Mouse (Mus musculus) liver, embryonic 13.5 days (tissue): ENCODE results near the gene Slc5a6. TPM values are rescaled to one million over a fixed set of nuclear protein-coding genes. Genes with fewer than 3 reads are reported as not detected.

Experiments
- ATAC-seq: fragments of 200-750 bp; cut with Nextera tagmentation; 2 replicates; pipeline ENCODE4 v1.8.0; 2017; ENCODE audit warnings: low read depth, mild to moderate bottlenecking, moderate number of reproducible peaks, moderate library complexity
- DNase-seq: peaks from one replicate; pipeline ENCODE4 v3.0.0; 2022
- H3K27ac ChIP-seq: fragments of 300-500 bp; sonication (generic); 2 replicates; pipeline ENCODE4 v1.5.1; 2015; ENCODE audit warnings: moderate library complexity, mild to moderate bottlenecking, inconsistent platforms
- H3K27me3 ChIP-seq: fragments of 300-500 bp; sonication (generic); 2 replicates; pipeline ENCODE4 v1.6.1; 2015; ENCODE audit warnings: mild to moderate bottlenecking, inconsistent platforms
- H3K36me3 ChIP-seq: fragments of 300-500 bp; sonication (generic); 2 replicates; pipeline ENCODE4 v1.6.1; 2015; ENCODE audit warnings: mild to moderate bottlenecking, inconsistent platforms
- H3K4me1 ChIP-seq: fragments of 300-500 bp; sonication (generic); replicated peaks from 2 replicates; pipeline ENCODE4 v1.6.1; 2015; ENCODE audit warnings: inconsistent platforms
- H3K4me2 ChIP-seq: fragments of 300-500 bp; sonication (generic); 2 replicates; pipeline ENCODE4 v1.6.1; 2015; ENCODE audit warnings: inconsistent platforms, mild to moderate bottlenecking, moderate library complexity
- H3K4me3 ChIP-seq: fragments of 300-500 bp; sonication (generic); replicated peaks from 2 replicates; pipeline ENCODE4 v1.5.1; 2015; ENCODE audit warnings: mild to moderate bottlenecking, inconsistent platforms
- H3K9ac ChIP-seq: fragments of 300-500 bp; sonication (generic); 2 replicates; pipeline ENCODE4 v1.6.1; 2015; ENCODE audit warnings: mild to moderate bottlenecking, inconsistent platforms
- H3K9me3 ChIP-seq: fragments of 300-500 bp; sonication (generic); replicated peaks from 2 replicates; pipeline ENCODE4 v1.6.1; 2016; ENCODE audit warnings: inconsistent platforms
- WGBS: fragments of 180-500 bp; shearing (Covaris S2); methylation state at CpG from one replicate; pipeline ENCODE4 v1.1.7; 2015; ENCODE audit not compliant: insufficient replicate concordance; 5-methylcytosine and 5-hydroxymethylcytosine counted together
- polyA plus RNA-seq: library from polyadenylated mRNA; unstranded; fragments of >200 nt; fragmentation: Nextera tagmentation; extraction: Ambion mirVana; gene quantifications from 2 replicates; pipeline ENCODE4 v1.2.1, GENCODE M21; 2015

Slc5a6 gene
- polyA plus RNA-seq, 1 experiment from 2014 or later = 4.0 TPM

DNA sequence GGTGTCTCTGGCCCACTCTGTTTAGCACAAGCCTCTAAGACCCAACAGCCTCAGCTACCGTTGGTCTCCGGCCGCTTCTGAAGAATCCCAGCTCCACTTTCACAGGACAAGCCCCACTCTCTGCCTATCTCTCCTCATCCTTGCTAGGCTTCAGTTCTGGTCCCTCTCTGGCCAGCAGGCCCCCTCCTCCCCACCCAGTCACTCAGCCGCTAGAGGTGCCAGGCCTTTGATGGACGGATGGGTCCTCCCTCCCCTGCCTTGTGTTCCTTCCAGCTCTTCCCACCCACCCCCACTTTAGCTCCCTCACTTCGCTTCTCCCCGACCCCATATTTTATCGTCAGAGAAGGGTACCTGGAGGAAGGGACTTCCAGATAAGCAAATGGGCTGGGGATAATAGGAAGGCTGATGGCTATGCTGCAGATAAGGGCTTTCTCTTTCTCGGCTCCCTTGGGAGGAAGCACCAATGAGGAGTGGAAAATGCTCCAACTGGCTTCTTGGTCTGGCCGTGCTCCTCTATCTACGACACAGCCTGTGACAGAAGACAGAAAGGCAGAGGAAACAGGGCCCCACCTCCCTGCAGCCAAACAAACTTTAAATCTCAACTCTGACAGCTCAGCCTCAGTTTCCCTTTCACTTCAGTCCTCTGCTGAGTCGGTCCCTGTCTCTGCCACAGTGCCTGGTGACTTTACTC lies 34.4 kb upstream of the Slc5a6 start:
- Histone ChIP-seq H3K4me2 (peak overlapping the region; percentile 37), H3K27ac (no peak overlapping the region), H3K36me3 (peaks cover 12% of the 10 kb centered on the region)

DNA sequence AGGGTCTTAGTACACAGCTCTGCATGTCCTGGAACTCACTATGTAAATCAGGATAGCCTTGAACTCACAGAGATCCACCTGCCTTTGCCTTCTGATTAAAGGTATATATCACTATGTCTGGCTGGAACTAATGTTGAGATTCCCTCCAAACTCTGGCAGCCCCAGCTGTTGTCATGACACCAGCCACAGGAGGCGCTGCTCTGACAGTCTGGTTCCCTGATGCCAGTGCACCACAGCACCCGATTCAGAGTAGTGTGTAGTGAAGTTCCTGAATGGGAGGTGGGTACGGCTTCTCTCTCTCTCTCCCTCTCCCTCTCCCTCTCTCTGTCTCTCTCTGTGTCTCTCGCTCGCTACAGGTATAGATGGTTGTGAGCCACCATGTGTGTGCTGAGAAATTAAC lies 33.6 kb upstream of the Slc5a6 start:
- no peak overlapping the region for H3K9ac ChIP-seq
- H3K4me1 ChIP-seq = peaks cover 12% of the 10 kb centered on the region
- no peaks in the 10 kb centered on the region for H3K9me3 ChIP-seq
- H3K4me2 ChIP-seq = no peak overlapping the region
- no peak overlapping the region for H3K4me3 ChIP-seq
- no peak for DNase-seq
- peaks cover 19% of the 10 kb centered on the region for H3K36me3 ChIP-seq
- WGBS = 17% methylated on average over 5 of the region's 5 CpGs
- no peak overlapping the region for H3K27ac ChIP-seq
- 0 out of 2 replicates have a peak, but pooled peaks have one; percentile 39 for ATAC-seq
- peaks cover 23% of the 10 kb centered on the region for H3K27me3 ChIP-seq

More for the DNA sequence above, 34.4 kb upstream of the Slc5a6 start:
- no peak for ATAC-seq
- Histone ChIP-seq H3K9me3 (no peaks in the 10 kb centered on the region), H3K4me3 (0 out of 2 replicates have a peak overlapping the region, but pooled peaks have one; percentile 2), H3K27me3 (peaks cover 28% of the 10 kb centered on the region), H3K9ac (no peak overlapping the region), H3K4me1 (peaks cover 12% of the 10 kb centered on the region)
- no peak for DNase-seq
- WGBS = 11% methylated on average over 12 of the region's 12 CpGs

DNA sequence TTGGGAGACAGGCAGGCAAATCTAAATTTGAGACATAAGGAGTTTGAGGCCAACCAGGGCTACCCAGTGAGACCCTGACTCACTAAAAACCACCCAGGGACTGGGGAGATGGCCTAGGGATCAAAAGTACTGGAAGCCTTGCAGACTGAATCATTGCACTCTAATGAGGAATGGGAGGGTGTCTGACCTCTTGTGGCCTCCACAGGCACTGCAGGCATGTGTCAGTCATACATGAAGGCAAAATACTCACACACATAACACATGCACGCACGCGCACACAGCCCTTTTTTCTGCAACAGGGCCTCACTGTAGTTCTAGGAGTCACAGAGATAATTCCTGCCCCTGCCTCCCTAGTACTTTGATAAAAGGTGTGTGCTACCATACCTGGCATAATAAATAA lies 32.7 kb upstream of the Slc5a6 start:
- no peak overlapping the region for H3K27ac ChIP-seq
- no peak overlapping the region for H3K4me3 ChIP-seq
- H3K27me3 ChIP-seq = peaks cover 15% of the 10 kb centered on the region
- H3K36me3 ChIP-seq = peaks cover 29% of the 10 kb centered on the region
- DNase-seq (no peak), ATAC-seq (no peak)
- H3K4me1 ChIP-seq = peaks cover 12% of the 10 kb centered on the region
- H3K4me2 ChIP-seq = no peak overlapping the region
- no peak overlapping the region for H3K9ac ChIP-seq
- no peaks in the 10 kb centered on the region for H3K9me3 ChIP-seq
- 57% methylated on average over 3 of the region's 3 CpGs for WGBS

DNA sequence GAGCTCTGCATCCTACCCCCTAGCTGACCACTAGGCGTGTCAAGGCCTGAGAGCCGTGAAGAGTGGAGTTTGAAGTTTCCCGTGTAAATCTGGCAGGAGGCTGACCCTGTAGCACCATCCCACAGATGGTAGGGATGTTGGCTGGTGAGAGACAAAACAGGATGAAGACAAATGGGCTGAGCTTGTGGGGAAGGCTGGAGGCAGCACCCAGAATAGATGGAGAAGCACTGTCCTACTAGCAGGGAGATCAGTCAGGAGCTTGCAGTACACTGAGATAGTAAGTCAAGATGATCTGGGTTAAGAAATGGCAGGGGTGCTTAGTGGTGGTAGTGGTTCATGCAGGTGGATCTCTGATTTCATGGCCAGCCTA lies 32.1 kb upstream of the Slc5a6 start:
- WGBS = 56% methylated on average over 3 of the region's 3 CpGs
- Histone ChIP-seq H3K4me2 (no peak overlapping the region), H3K9me3 (no peaks in the 10 kb centered on the region), H3K4me3 (no peak overlapping the region), H3K9ac (no peak overlapping the region), H3K27me3 (peaks cover 10% of the 10 kb centered on the region), H3K36me3 (peaks cover 35% of the 10 kb centered on the region), H3K27ac (no peak overlapping the region), H3K4me1 (peaks cover 12% of the 10 kb centered on the region)
- DNase-seq = no peak
- ATAC-seq = no peak

DNA sequence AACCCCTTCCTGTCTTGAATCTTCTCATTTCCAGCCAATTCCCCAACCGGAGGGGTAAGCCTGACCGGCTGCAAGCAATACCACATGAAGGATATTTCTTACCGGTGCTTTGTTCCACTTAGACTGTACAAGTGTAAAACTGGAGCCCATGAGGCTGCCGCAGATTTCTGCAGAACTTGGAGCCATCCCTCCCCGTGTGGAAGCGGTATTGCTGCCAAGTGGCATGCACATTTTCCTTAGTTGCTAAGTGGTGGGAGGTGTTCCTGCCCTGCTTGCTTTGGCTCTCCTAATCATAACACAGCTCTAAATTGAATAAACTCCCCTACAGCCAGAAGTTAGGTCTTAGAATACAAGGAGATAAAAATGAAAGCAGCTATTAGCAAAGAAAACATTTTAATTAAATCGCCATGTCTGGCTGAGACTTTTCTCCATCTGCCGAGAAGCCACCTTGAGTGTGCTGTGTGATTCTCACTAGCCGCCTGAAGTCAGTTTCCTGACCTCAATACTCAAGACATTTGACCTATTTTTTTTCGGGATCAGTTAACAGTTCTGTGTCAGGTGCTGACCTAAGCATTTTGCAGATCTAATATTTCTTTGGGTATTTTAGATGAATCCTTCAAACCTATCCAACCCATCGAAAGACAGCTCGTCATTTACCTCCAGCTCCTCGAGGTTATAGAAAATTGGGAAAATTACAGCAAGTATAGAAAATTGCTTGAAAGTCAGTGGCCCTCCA lies 31.5 kb upstream of the Slc5a6 start:
- Histone ChIP-seq H3K4me2 (no peak overlapping the region), H3K4me1 (peaks cover 12% of the 10 kb centered on the region), H3K9ac (no peak overlapping the region), H3K27me3 (peaks cover 5% of the 10 kb centered on the region; the same call in 1 of the 2 replicates), H3K27ac (no peak overlapping the region), H3K4me3 (no peak overlapping the region), H3K36me3 (peaks cover 41% of the 10 kb centered on the region), H3K9me3 (no peaks in the 10 kb centered on the region)
- ATAC-seq (no peak), DNase-seq (no peak)
- 73% methylated on average over 13 of the region's 13 CpGs for WGBS

DNA sequence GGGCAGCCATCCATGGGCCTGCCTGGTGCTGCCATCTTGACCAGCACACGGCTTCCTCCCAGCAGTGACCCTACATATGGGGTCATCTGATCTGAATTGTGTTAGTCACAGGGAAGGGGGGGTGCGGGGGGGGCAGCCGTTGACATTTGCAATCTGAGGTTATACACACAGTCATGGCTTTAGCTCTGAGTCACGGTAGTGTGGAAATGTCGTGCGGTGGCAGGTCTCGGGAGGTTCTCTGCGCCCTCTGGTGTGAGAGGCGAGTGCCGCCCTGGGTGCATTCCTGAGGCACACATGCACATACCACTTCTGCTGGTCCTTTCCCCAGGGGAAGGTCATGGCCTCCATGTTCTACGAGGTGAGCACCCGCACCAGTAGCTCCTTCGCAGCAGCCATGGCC lies 27.6 kb upstream of the Slc5a6 start:
- Histone ChIP-seq H3K27ac (no peak overlapping the region), H3K4me2 (no peak overlapping the region), H3K36me3 (peaks cover 79% of the 10 kb centered on the region), H3K4me1 (no peaks in the 10 kb centered on the region), H3K4me3 (no peak overlapping the region), H3K9ac (no peak overlapping the region), H3K27me3 (no peaks in the 10 kb centered on the region), H3K9me3 (no peaks in the 10 kb centered on the region)
- 81% methylated on average over 13 of the region's 13 CpGs for WGBS
- no peak for DNase-seq
- no peak for ATAC-seq

DNA sequence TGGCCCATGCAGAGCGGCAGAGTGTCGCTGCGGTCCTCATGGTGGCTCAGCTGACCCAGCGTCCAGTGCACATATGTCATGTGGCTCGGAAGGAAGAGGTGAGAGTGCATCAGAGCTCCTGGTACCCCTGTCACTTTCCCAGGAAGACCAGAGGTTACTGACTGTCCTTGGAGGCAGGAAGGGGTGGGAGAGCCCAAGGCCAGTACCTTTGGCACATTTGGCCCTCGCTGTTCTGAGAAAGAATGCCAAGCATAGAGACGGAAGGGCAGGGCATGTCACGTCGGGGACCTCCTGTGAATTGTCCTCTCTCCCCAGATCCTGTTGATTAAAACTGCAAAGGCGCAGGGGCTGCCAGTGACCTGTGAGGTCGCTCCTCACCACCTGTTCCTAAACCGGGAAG lies 24.5 kb upstream of the Slc5a6 start:
- no peak overlapping the region for H3K9ac ChIP-seq
- DNase-seq = no peak
- H3K4me1 ChIP-seq = no peaks in the 10 kb centered on the region
- H3K27me3 ChIP-seq = no peaks in the 10 kb centered on the region
- peaks cover 100% of the 10 kb centered on the region for H3K36me3 ChIP-seq
- no peak for ATAC-seq
- no peak overlapping the region for H3K4me3 ChIP-seq
- no peak overlapping the region for H3K4me2 ChIP-seq
- no peak overlapping the region for H3K27ac ChIP-seq
- no peaks in the 10 kb centered on the region for H3K9me3 ChIP-seq
- WGBS = 85% methylated on average over 12 of the region's 12 CpGs

DNA sequence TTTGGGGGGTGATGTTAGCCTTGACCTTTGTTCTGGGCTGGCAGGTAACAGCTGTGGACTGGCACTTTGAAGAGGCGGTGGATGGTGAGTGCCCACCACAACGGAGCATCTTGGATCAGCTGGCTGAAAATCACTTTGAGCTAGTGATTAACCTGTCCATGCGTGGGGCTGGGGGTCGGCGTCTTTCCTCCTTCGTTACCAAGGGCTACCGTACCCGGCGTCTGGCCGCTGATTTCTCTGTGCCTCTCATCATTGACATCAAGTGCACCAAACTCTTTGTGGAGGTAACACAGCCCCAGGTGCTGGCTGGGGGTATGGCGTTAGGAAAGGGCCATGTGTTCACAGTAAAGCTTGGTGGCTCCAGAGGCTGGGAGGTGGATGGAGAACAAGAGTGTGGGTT lies 23.1 kb upstream of the Slc5a6 start:
- ATAC-seq (no peak), DNase-seq (no peak)
- Histone ChIP-seq H3K4me3 (no peak overlapping the region), H3K4me2 (no peak overlapping the region), H3K9me3 (no peaks in the 10 kb centered on the region), H3K36me3 (peaks cover 100% of the 10 kb centered on the region), H3K27me3 (no peaks in the 10 kb centered on the region), H3K27ac (no peak overlapping the region), H3K4me1 (no peaks in the 10 kb centered on the region), H3K9ac (no peak overlapping the region)
- WGBS = 86% methylated on average over 11 of the region's 11 CpGs

DNA sequence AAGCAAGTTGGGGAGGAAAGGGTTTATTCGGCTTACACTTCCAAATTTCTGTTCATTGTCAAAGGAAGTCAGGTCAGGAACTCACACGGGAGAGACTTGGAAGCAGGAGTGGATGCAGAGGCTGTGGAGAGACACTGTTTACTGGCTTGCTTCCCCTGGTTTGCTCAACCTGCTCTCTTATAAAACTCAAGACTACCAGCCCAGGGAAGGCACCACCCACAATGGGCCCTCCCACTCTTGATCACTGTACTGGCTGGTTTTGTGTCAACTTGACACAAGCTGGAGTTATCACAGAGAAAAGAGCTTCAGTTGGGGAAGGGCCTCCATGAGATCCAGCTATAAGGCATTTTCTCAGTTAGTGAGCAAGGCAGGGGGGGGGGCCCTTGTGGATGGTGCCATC lies 22.3 kb upstream of the Slc5a6 start:
- Histone ChIP-seq H3K9me3 (no peaks in the 10 kb centered on the region), H3K4me3 (no peak overlapping the region), H3K27ac (no peak overlapping the region), H3K4me2 (no peak overlapping the region), H3K4me1 (no peaks in the 10 kb centered on the region), H3K9ac (no peak overlapping the region), H3K36me3 (peaks cover 100% of the 10 kb centered on the region), H3K27me3 (no peaks in the 10 kb centered on the region)
- ATAC-seq (no peak), DNase-seq (no peak)
- 76% methylated on average over 2 of the region's 2 CpGs for WGBS

DNA sequence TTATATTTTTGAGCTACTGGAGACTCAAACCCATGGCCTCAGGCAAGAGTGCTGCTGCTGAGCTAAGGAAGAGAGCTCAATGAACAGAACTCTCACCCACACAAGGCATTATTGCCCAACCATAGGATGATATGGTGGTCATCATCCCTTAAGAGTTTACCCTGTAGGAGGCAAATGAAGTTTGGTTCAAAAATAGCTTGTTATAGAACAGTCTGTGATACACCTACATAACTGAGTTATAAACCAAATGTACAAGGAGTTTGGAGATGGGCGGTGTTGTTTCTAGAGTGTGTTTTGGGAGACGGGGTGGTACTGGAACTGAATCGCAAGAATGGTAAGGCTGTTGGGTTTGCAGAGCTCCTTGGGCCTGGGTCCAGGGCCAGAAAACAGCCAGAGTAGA lies 21.1 kb upstream of the Slc5a6 start:
- DNase-seq = no peak
- 79% methylated on average over 3 of the region's 3 CpGs for WGBS
- Histone ChIP-seq H3K9ac (no peak overlapping the region), H3K4me3 (no peak overlapping the region), H3K4me1 (no peaks in the 10 kb centered on the region), H3K27me3 (no peaks in the 10 kb centered on the region), H3K36me3 (peaks cover 98% of the 10 kb centered on the region), H3K9me3 (no peaks in the 10 kb centered on the region), H3K27ac (no peak overlapping the region), H3K4me2 (no peak overlapping the region)
- no peak for ATAC-seq

DNA sequence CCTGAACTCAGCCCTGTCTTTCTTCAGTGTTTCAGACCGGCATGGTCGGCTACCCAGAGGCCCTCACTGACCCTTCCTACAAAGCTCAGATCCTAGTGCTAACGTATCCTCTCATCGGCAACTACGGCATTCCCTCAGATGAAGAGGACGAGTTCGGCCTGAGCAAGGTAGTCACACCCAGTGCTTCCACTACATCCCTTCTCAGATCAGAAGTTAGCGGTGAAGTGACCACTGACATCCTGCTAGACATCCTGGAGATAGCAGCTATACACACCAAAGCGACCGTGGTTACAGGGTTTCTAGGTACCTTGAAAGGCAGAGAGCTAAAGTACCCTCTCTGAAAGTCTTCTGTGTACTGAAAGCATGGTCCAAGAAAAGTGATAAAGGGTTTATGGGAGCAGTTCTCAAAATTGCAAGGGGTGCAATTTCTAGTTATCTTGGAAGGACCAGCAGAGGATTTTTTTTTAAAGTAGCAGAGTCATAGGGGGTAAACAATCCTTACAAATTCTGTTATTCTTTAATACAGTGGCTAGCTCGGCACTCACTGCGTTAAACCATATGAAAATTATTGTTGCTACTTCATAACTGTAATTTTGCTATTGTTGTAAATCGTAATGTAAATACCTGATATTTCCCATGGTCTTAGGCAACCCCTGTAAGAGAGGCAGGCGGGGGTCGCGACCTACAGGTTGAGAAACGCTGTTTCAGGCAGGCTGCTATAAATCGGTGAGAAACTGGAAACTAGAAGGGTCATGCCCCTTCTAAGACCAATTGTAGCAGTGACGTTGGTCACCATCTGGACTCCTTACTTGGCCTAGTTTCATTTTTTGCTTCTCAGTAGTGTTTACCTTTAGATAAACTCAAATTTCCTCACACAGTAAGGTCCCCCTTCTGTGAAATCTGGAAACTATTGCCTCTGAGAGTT lies 6.8 kb upstream of the Slc5a6 start:
- peaks cover 41% of the 10 kb centered on the region for H3K36me3 ChIP-seq
- H3K4me1 ChIP-seq = peaks cover 29% of the 10 kb centered on the region
- H3K4me2 ChIP-seq = peak overlapping the region; percentile 100
- H3K4me3 ChIP-seq = peak overlapping the region; percentile 78
- H3K27ac ChIP-seq = peak overlapping the region; percentile 76
- ATAC-seq = no peak; the same call in 1 of the 2 replicates
- no peak for DNase-seq
- H3K9ac ChIP-seq = peak overlapping the region; percentile 90
- WGBS = 15% methylated on average over 19 of the region's 19 CpGs
- no peaks in the 10 kb centered on the region for H3K27me3 ChIP-seq
- no peaks in the 10 kb centered on the region for H3K9me3 ChIP-seq
